Mouse (Mus musculus) activated CD4-positive, CD25-positive, alpha-beta regulatory T cell (primary cell): ENCODE measurements around the gene Gins3. TPM values are rescaled to one million over a fixed set of nuclear protein-coding genes. Genes with fewer than 3 reads are reported as not detected.

Source experiments
- polyA plus RNA-seq, 2 experiments: library from polyadenylated mRNA; unstranded; fragments of 100-300 nt; shearing (Covaris generic); gene quantifications; one replicate each; pipeline ENCODE4 v1.2.1; 2017

The Gins3 gene
- 1 to 10 TPM; 8.2 to 8.4 TPM for polyA plus RNA-seq

GRCm38 (mm10) chr8:95633262-95634062, at the start of gene Gins3:
Gins3 (plus strand) TSS chr8:95633453.

DNA sequence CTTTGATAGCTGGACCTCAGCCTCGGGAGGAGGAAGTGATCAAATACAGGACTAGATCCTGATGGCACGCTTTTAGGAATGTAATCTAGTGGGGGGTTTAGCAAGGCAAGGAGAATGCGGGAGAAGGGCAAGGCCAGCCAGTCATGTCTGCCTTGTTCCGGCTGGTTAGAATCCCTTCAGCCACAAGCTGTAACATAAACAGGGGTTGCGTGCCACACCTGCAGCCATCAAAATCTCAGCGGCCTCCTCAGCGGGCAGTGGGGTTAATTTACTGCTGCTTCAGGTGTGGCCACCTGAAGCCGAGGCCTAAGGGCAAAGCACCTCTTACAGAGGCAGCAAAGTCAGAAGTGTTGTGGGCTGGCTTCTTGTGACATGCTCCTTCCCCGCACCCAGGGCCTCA, 43.4 kb downstream of the Gins3 start, which contains the start of gene Ndrg4:
Gene Ndrg4, plus strand, starts transcription at position 350 of the 400 bp plus-strand sequence.

Other genes with a start within 250 kb of the Gins3 start
- gene Cfap20, start 198.6 kb upstream of the Gins3 start, polyA plus RNA-seq = 10 to 100 TPM; 42.5 to 52.7 TPM
- gene Csnk2a2, start 143.4 kb upstream of the Gins3 start, polyA plus RNA-seq = 10 to 100 TPM; 30.7 to 46.6 TPM
- not detected for gene Ccdc113, start 99.4 kb upstream of the Gins3 start, polyA plus RNA-seq
- gene Prss54, start 57.1 kb upstream of the Gins3 start, polyA plus RNA-seq = not detected
- 1 to 10 TPM in 1 of 2 experiments, under 1 TPM in 1; 0.90 to 1.4 TPM for gene Ndrg4, start 43.5 kb downstream of the Gins3 start, polyA plus RNA-seq
- 10 to 100 TPM; 42.9 to 52.7 TPM for gene Setd6, start 82.4 kb downstream of the Gins3 start, polyA plus RNA-seq
- 10 to 100 TPM; 76.7 to 89.9 TPM for gene Cnot1, start 174.0 kb downstream of the Gins3 start, polyA plus RNA-seq
- gene Sap18b, start 191.9 kb downstream of the Gins3 start, polyA plus RNA-seq = 100 to 1,000 TPM; 171 to 181 TPM
- 10 to 100 TPM in 1 of 2 experiments, 1 to 10 TPM in 1; 9.8 to 15.1 TPM for gene Slc38a7, start 220.1 kb downstream of the Gins3 start, polyA plus RNA-seq